Mouse (Mus musculus) brain, adult 2 months (tissue): Measurements from ENCODE around the gene Lancl3.

ENCODE experiments used
- DNase-seq: peaks from one replicate; pipeline ENCODE4 v3.0.0; 2011; ENCODE audit warnings: low read depth, low spot score

Gene Lancl3

DNA sequence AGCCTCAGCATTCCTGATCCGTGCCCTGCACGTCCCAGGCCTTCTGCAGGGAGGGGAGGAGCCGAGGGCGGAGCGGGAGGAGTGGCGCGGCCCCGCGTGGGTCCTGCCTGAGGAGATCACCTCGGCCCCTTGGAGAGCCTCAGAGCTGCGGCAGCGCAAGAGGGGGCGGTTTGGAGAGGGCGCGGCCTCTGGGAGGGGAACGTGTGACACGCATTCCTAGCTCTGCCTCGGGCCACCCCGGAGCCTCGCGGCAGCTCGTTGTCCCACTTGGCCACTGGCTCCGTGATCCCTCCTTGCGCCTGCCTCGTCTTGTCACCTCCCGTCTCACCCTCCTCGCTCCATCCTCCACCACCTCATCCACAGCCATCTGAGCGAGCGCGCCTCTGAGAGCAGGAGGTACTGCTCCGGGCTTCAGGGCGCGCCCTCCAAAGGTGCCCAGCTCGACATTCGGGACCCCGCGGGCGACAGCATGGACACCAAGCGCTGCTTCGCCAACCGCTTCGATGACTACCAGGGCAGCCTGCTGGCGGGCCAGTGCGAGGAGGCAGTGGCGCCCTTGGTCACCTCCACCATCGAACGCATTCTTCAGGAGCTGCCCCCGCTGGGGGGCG lies at the start of gene Lancl3:
Gene Lancl3 (plus strand): TSS at position 142 of the 611 bp plus-strand sequence.
- DNase-seq, result peak; percentile 65

DNA sequence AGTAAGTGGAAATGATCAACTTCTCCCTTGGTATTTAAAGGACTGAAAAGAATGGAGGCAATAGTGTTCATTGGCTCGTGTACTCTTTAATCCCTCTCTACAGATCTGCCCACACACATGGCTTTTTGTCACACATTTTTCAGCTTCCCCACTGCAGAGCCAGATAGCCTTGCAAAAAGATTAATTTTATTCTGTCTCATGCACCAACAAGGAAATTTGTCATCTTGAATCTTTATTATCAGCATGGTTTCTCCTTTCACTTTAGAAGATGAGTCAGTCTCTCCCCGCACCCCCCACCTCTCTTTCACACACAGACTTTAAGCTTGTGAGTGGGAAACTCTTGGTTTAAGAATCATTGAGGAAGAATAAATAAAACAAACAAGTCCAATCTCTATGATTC lies 20.7 kb upstream of the Lancl3 start:
- peak; percentile 25 for DNase-seq

DNA sequence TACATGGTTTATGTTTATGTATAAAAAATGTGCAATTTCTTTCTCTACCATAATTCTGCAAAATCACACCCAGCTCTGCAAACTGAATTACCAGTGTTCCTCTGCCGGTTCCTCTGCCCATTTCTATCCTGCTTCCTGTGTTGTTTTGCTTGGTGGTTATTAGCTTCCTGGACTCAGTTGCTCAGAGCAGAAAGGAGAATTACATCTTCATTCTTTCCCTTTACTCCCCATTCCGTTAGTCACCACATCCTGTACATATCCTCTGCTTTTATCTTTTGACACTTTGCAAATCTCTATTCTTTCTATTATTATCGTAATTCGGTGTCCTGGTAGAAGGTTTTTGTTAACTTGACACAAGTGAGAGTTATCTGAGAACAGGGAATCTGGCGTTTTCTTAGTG lies 18.1 kb upstream of the Lancl3 start:
- DNase-seq, result no peak

DNA sequence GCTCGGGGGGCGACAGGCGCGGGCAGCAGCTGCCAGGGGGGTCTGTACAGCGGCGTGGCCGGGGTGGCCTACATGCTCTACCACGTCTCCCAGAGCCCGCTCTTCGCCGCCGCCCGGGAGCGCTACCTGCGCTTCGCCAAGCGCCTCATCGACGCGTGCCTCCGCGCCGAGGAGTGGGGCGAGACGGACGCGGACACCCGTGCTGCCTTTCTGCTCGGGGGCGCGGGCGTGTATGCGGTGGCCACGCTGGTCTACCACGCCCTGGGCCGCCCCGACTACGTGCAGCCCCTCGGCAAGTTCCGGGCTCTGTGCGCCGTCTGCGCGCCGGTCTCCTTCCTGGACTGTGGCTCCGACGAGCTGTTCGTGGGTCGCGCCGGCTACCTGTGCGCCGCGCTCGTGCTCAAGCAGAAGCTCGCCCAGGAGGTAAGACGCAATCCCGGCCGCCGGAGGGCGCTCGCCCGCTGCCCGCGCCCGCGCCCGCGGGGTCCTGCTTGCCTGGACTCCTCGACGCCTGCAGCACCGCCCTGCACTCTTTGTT lies 747 bp downstream of the Lancl3 start:
- DNase-seq, result peak; percentile 64

DNA sequence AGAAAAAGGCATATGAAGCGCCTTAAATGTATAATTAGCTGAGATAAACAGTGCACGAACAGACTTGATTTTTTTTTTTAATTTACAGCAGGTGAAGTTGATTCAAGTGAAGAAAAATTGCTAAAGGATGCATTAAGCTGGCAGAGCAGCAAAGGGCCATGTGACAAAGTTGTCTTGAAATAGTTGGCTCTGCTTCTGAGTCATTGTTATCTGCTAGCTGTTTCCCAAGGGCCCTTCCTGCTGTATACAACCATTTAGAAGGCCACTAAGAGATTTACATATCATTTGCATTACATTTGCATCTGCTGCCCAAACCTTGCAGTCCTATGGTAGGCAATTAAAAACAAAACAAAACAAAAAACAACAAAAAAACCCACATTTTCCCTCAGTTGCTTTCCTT lies 2.3 kb downstream of the Lancl3 start:
- peak; percentile 54 for DNase-seq

DNA sequence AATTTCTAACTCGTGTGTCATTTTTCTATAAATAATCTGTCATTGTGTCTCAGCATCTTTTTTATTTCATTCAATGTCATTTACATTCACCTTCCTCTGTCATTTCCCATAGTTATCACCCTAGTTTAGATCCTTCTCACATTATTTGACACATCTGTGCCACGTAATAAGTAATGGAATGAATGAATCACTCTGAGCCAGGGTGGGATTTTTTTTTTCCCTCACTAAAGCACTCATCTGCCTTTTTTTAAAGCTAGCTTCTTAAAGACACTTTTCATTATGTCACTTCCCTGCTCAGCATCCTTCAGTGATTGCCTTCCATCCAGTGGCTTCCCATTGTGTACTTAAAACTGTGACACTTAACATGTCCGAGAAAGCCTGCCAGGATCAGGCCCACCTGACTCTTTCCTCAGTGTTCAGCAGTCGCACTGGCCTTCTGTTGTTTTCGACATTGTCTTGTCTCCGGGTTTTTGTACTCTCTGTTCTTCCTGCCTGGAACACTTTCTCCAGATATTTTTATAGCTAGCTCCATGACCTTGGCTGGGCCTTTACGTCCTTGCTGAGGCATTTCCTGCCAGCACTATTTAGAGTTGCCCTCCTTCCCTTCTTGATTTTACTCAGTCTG lies 3.2 kb downstream of the Lancl3 start:
- DNase-seq, result peak; percentile 42

DNA sequence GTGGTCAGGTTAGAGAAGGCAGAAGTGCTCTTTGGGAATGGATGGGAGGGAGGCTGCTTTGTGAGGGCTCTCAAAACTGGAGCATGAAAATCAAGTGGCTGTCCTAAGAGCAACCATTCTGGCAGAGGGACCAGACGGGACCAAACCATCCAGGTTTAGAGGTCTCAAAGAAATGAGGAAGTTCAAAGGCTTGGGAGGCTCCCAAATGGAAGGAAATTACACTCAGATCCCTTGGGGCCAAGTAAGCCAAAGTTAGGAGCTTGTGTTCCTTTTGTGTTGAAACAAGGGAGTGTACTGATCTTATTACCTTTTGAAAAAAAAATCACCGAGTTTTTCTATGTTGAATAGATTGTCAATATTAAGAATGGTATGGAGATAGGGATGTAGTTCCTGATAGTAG lies 5.4 kb downstream of the Lancl3 start:
- no peak for DNase-seq

DNA sequence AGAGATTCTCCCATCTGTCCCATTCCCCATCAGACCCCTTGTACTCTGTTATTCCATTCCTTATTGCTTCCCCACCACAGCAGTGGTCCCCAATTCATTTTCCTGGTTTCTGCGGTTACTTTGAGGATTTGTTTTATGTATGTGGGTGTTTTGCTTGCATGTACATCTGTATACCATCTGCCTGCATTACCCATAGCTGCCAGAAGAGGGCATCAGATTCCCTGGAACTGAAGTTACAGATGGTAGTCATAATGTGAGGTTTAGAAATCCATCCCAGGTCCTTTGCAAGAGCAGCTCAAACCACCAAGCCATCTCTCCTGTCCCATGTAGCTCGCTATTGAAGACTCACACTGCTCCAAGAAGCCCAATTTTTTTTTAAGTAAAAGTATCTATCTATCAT lies 16.5 kb downstream of the Lancl3 start:
- no peak for DNase-seq

DNA sequence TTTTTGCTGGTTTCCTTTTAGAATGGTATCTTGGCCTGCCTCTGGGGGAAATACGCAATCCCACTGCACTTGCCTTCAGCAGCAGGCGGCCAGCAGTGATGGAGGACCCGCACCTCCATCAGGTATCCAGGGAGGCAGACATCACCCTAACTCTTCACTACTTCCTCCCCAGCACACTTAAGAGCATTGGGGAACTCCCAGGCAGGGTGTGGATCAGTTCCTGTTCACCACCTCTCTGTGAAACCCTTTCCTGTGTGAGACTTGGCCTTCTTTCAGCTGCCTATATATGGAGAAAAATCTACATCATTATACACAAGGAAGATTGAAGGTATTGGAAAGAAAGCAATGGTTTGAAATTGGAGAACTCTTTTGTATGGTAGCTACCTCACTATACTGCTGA lies 19.9 kb downstream of the Lancl3 start:
- no peak for DNase-seq

DNA sequence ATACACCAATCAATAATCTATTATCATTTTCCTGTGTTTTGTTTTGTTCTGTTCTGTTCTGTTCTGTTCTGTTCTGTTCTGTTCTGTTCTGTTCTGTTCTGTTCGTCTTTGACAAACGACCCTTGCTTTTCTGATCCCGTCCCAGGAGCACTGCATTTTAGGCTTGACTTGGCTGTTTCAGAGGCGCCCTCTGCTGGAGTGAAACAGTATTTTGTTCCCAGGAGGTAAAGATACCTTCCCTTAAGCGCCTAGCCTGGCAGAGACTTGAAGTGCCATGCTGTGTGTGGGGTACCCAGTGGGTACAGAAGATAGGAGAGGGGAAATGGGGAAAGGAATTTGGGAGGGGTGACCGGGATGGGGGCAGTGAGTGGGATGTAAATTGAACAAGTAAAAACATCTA lies 21.5 kb downstream of the Lancl3 start:
- peak; percentile 61 for DNase-seq

DNA sequence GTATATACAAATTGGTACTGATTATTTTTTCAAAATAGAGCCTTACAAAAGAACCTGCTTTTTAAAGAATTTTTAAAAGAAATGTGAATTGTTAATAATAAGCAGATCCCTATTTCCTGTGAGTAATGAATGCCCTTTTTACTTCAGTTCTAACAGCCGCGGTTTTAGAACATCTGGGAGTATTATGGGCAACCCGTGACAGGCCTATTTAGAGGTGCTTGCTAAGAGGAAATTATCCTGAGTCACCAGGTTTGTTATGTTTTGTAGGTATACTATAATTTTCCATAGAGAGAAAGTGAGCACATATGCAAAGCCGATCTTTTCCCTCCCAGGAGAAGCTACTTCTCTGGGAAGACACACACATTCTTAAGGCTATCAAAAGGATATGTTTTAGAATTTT lies 22.0 kb downstream of the Lancl3 start:
- no peak for DNase-seq

DNA sequence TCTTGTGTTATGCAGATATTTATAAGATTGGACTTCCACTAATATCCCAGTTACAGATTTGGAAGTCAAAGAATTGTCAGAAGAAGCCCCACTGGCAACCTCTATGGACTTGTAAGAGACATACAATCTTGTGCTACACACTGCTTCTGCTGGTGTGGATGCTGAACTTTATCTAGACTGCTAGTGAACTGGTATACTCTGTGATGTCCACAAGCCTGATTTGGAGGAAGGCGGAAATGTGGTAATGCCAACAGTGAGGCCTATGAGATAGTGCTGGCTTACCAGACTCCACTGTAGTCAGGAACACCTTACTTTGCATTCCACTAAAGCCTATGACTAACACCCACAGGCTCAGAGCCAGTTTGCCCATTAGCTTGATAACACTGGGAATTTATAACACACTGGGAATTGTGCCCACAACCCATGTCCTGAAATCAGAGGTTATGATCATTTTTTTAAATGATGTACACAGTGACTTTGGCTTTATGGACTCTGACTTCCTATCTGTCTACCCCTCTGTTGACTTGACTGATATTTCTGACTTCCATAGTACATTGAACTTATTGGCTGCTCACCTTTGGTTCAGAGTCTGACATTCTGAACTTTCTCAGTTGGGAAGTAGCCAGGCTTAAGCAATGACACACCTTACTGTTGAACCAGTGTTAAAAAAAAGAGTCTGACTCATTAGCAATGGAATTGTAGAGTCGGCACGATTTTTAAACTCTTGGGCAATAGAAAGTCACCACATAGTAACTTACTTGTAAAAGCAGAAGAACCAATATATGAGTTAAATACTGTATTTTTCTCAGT lies 22.9 kb downstream of the Lancl3 start:
- peak; percentile 62 for DNase-seq

DNA sequence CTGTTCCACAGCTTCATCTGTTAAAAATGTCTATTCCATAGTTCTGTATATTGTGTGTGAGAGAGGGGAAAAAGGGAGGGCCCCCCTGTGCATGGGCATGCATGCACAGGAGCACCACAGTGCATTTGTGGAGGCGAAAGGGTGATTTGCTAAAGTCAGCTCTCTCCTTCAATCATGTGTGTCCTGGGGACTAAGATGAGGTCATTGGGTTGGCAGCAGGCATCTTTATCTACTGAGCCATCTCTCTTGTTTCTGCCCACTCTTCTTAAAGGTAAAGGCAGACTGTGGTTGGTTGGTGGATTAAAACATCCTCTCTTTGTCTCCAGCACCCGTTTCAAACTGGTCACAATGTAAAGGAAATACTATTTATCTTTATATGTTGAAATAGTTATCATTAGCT lies 27.4 kb downstream of the Lancl3 start:
- DNase-seq, result peak; percentile 80

DNA sequence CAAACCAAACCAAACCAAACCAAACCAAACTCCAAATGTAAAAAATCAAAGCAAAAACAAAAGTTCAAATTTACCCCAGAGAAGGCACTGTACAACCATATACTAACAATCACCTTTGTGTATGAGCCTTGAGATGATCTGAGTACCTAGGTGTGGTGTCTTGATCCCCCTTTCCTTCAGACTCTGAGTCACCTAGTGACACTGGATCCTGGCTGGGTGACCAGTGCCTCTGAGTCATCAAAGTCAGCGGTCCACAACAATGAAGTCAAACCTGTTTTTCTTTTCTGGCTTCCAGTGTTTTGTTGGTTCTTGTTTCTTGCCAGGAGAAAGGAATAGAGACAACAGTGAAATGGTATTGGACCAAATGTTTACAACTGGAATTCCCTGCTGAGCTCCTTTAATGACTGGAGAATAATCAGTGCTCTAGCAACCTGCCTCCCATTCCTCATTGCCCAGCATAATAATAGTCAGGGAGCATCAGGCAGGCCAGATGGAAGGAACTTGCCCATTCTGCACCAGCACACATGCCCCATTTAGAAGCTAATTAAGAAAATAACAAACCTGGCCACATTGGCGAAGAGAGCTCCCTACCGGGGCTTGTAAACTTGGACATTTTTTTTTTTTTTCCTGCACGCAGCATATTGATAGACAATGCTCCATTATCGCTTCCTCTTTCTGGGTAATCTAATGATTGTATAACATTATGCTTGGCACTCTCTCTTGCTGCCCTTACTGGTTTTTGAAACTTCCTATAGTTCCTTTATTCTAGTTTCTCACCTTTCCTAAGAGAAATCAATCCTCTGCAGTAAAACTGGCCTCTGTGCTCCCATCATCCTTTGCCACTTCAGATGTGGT lies 41.3 kb downstream of the Lancl3 start:
- DNase-seq, result peak; percentile 89

DNA sequence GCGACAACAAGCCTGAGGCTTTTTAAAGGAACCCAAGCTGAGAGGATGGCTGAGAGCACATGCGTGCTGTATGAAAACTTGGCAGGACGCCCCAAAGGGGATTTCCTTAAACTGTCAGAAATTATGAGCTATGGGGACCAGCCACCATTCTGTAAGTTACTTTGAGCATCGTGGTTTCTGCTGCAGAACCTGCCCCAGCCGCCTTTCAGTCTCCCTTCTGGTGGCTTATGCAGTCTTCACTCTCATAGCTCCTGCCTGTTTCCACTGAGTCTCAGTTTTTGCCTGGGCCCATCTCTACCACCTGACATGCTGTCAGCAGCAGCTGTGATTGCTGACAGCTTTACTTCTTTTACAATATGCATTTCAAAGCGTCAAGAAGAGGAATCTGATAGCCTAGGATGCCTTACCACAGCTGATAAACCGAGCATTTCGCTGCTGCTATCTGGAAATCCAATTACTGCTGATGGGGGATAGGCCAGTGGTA lies 43.7 kb downstream of the Lancl3 start:
- DNase-seq, result peak; percentile 43

DNA sequence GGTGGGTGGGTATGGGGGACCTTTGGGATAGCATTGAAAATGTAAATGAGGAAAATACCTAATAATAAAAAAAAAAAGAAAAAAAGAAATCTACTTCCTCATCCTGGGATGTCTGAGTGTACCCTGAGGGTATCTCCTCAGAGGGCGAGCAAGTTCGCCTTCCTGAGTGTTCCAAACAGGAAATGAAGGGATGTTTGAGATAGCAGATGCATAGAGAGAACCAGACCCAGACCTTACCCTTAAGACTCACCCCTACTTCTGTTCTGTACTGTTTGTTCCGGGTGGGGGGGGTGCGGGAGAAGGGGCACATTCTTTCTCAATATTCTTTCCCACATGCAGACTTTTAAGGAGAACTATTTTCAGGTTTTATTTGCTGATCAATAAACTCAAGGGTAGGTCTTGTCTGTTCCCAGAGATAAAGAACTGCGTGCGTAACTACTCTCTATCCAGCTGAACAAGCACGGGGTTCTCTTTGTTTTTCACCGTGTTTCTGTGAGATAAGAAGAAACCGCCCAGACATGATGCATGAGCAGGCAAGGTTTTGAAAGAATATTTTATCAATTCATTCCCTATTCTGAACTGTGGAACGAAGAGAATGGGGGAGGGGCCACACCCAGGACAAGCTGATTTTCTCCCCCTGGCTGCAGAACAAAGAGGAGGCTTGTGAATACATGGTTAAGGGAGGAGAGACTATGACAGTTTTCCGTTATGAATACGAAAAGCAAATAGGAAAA lies 45.1 kb downstream of the Lancl3 start:
- no peak for DNase-seq

DNA sequence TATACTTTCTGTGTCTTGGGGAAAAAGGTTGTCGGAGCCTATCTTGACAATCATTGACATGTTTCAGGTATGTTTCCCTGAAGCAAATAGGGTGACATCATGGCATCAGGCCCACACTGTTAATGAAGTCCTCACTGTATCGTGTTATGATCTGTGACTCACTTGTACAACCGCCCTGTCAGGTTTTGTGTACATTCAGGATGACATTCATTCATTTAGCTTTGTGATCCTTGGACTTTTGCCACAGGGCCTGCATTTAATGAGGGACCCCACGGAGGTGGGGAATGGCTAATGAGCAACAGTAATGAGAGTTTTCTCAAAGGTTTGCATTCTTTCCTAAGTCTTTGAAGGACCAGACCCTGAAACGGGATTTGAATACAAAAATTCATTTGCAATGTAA lies 49.2 kb downstream of the Lancl3 start:
- no peak for DNase-seq

DNA sequence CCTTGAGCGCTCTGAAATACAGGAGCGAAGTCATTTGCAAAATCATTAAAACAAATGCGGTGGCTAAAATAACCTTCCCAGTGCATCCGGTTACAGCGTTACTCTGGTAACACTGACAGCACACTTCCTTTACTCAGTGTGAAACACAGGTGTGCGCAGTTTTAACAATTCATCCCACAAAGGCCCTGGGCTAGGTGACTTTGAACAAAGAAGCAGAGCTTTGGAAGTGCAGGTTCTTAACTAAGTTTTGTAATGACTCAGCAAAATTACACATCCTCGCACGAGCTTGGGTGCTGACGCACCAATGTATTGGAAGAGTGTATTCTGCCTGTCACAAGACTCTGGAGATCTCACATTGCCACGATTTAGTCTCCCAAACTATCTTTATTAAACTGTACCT lies 54.3 kb downstream of the Lancl3 start:
- no peak for DNase-seq

DNA sequence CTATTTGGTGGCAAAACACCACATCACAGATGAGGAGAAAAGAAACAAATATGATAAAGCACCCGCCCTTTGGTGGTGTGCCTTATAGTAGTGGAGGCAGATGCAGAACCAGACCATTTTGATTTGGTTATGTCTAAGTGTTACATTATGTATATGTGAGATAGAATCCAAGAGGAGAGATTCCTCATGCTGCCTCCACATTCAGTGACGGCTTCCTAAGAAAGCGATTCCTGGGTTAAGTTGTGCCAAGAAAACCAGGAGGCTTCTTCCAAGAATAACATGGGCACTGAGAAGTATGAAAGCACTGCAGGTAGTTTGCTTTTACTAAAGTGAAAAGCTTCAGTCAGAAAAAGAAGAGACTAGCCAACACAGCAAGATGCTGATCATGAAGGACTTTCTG lies 55.2 kb downstream of the Lancl3 start:
- DNase-seq, result peak; percentile 54

DNA sequence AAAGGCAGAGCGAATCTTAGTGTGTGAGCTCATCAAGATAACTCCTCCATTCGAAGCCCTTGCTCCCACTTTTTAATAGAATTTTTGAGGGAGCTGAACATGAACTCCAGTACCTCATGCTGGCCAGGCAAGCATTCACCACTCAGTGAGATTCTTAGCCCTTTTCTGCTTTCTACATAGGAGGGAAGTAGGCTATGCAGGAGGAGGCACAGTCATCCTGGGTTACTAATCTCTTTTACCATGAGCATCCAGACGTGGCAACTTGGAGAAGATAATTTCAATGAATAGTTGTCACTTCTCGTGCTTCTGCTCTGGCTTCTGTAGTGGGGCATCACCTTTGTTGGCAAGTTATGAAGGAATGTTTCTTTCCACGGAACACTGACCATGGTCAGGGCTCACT lies 57.1 kb downstream of the Lancl3 start, which contains the start of gene Gm14862:
Gene Gm14862 (minus strand): TSS at position 134 of the 400 bp plus-strand sequence.
- no peak for DNase-seq

DNA sequence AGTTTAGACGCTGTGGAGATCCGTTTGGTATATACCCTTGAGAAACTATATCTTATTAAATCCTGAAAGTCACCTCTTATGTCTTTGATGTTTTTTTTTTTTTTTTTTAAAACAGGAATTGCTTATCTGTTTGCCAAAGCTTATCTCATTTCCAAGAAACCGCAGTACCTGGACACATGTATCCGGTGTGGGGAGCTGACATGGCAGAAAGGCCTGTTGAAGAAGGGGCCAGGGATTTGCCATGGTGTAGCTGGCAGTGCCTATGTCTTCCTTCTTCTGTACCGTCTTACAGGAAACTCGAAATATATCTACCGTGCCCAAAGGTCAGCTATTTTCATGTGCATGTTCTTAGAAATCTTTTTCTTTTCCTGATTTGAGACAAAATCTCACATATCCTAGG lies 58.1 kb downstream of the Lancl3 start:
- DNase-seq, result no peak
